Mouse (Mus musculus) kidney, adult 11 months (tissue): ENCODE data around the gene Gas6.

Experiments
- DNase-seq: peaks from one replicate; pipeline ENCODE4 v3.0.0; 2022

Gene Gas6

DNA sequence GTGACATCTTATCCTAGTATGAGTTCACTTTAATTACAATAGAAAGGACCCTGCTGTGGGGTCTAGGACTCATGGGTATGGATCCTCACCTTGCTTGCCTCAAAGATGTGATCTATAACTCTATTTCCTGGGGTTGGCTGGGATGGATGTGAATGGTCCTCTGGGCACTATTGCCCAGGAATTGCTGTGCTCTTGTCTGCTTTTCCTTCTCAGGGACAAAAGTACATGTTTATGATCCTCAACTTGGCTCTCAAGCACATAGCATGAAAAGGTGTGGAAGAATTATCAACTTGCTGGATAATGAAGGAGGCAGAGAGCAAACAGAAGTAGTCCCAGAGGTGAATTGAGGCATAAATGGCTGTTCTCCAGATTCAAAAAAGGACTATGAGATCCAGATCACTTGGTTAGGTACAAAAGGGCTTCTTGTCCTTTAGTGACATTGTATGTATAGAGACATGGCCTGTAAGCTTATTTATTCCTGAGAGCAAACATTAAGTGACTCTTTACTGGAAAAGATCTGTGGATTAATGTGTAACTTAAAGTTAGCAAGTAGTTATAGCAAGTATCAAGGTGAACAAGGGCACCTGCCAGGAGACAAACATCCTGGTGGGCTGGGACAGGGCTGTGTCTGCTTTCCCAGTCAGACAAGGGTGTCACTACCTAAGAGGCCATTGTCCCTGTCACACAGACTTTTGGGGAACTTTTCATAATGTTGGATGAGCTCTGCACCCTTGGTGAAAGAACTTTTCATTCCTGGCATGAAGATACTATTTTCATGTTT is 10.8 kb upstream of the Gas6 start:
- peak; percentile 66 for DNase-seq

GRCm38 (mm10) chr8:13503936-13504606 is 9.8 kb upstream of the Gas6 start:
- no peak for DNase-seq

DNA sequence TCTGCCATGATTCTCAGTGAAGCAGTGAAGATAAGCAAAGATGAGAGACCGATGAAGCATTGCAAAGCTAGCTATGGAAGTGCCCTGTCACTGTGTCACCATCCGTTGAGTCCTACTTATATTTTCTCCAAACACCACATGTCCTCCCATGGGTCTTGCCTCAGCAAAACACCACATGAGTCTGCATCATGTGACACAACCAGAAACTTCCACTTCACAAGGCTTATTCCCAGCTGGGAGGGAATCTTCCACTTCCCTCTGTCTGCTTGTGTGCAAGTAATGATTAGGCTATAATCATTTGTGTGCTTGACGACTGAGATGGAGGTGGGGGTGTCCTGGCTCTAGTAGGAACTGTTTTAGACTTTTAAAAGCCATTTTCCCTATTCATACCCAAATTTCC is 6.9 kb upstream of the Gas6 start:
- DNase-seq = no peak

- DNase-seq = peak; percentile 76
Measured at GRCm38 (mm10) chr8:13493011-13493410, 1.3 kb downstream of the Gas6 start.

DNA sequence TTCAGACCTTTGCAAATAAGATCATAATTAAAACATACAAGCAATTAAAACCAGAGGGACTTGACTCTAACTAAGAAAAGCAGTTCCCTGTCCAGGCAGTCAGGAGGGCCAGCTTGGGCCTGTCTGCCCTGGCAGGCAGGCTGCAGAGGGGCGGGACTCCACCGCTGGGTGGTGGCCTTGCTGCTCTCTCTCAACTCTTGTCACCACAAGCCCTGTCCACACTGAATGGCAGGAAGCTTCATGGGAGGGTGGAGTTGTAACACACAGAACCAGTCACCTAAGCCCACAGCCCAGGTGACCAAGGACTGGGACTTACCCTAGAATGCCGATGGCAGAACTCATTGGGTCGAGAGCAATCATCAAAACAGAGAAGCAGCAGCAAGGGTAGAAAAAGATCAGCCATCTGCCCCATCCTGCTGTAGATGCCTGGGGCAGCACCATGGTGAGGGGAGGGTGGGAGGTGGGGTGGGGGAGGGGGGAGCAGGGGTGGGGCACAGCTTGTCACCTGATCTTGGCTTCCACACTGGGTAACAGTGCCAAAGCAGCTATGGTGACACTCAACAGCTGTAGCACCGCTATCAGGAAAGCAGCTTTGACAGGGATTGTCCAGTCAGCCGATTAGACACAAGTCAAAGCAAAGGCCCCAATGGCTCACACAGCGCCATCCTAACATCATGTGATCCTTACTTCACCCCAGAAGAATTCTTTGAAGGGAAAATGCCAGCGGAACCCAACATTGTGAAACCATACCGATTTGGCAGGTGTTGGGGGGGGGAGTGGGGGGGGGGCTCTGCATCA is 1.9 kb downstream of the Gas6 start:
- peak; percentile 85 for DNase-seq

GRCm38 (mm10) chr8:13491491-13492010 is 2.7 kb downstream of the Gas6 start:
- DNase-seq = no peak

DNA sequence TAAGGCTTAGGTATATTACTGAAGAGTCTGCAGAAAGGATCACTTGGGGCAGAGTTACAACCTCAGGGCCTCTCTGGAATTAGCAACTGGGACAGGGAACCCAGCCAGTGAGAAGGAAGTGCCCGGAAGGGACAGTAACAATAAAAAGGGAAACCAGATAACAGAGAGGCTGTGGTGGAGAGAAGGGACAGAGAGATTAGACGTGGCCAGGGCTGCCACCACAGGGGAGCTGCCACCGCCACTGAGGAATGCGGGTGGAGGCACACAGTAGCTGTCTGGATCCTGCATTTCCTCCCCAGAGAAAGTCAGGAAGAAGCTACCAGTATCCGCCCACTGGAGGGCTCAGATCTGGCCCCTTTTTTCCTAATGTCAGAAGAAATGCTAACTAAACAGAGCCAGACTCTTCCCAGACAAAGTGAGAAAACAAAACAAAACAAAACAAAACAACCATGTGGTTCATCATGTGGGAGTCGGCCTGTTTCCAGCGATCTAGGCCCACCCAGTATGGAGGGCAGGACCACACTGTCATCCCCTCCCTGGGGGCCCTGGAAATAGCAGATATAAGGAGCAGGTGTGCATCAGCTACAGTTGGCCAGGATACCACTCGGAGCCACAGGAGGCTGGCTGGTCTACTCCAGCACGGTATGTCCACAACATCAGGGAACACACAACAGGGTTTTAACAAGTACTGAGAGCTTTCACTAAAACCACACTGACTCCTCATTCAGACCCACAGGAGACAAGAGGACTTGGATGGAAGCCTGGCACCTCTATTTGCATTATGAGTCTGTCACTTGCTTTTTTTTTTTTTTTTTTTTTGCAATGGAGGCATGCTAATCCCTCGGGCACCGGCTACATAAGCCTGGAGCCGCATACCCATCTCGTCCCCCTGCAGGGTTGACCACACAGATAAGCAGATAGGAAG is 4.0 kb downstream of the Gas6 start:
- DNase-seq = peak; percentile 57

- DNase-seq = no peak
Measured at GRCm38 (mm10) chr8:13489351-13489750, 4.9 kb downstream of the Gas6 start.

DNA sequence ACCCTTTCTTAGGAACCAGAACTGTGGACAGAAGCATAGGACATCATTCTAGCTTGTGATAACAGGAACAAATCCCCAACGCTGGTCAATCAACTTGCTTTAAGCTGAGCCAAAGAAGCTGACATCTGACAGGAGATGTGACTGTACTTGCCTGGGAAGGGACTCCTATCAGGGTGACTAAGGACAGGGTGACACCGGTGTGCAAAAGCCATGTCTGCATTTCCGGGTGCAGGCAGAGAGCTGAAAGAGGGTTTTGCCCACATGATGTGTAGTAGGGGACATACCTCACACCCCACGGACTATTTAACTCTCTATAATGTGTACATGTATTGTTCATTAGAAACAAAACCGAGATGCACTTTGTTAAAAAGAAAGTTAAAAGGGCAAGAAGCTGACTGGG is 11.1 kb downstream of the Gas6 start:
- no peak for DNase-seq

GRCm38 (mm10) chr8:13482101-13482801 is 12.0 kb downstream of the Gas6 start:
- DNase-seq = peak; percentile 90

DNA sequence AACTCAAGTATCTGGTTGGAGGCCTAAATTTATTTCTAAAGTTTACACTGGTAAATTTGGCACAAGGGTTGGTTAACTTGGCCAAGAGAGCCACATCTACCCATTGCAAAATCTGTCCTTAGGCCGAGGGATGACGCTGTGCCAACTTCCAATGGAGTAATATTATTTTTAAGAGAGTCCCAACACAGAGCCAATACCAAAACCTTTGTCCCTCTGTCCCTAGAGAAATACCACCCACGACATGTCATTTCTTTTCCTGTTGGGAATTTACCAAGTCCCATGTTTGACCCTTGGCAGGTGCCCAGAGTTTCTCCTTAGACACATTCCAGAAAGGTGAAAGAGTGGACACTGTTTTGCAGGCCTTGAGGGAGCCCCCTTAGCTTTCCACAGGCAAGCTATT is 12.7 kb downstream of the Gas6 start:
- DNase-seq = peak; percentile 77

- DNase-seq = no peak
Measured at GRCm38 (mm10) chr8:13481089-13481554, 13.2 kb downstream of the Gas6 start.

DNA sequence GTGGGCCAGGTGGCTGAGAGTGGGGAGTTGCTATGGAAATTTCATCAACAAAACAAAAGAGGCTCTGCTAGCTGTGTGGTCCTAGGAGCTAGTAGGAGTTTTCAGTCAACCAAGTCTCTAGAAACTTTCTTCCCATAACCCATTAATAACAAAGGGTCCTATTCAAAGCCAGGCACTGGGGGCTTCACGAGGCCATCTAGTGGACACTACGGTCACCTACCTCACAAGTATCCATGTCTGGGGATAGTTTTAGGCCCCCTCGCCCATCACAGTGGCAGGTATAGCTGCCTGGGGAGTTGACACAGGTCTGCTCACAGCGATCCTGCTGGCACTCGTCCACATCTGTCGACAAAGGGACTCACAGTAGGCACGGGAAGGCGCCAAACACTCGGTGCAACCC is 18.4 kb downstream of the Gas6 start:
- DNase-seq = no peak

- peak; percentile 42 for DNase-seq
Measured at GRCm38 (mm10) chr8:13472284-13472683, 22.0 kb downstream of the Gas6 start.

GRCm38 (mm10) chr8:13471484-13471883 is 22.8 kb downstream of the Gas6 start:
- no peak for DNase-seq

GRCm38 (mm10) chr8:13468737-13469136 is 25.6 kb downstream of the Gas6 start:
- no peak for DNase-seq

DNA sequence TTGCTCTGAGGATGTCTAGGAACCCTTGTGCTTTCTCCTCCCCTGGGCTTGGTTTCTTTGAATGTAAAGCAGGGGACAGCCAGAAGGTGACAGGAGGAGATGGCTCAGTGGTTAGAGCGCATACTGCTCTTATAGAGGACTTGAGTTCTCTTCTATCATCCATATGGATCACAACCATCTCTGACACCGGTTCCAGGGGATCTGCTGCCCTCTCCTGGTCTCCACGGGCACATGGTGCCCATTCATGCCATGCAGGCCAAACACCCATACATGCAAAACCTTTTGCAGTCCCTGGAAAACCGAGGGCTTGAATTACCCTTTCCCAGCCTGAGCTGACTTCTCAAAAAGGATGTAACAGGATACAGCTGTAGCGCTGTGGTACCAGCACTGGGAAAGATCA is 27.3 kb downstream of the Gas6 start:
- DNase-seq = no peak

DNA sequence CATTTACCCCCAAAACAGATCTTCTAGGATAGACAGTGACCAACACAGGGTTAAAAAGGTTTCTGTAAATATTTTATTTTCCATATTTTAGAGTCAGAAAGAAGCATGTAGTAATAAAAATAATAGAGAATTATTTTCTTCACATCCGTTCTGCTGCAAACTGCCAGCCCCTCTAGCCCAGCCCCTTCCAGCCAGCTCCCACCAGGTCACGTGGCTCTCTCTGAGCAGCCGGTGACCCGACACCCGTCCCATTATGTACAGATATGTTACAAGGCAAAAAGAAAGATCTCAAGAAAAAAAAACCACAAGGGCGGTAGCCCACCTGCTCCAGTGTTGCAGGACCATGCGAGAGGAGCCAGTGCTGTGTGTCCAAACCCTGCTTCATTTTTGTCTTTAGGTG is 29.0 kb downstream of the Gas6 start:
- DNase-seq = no peak

DNA sequence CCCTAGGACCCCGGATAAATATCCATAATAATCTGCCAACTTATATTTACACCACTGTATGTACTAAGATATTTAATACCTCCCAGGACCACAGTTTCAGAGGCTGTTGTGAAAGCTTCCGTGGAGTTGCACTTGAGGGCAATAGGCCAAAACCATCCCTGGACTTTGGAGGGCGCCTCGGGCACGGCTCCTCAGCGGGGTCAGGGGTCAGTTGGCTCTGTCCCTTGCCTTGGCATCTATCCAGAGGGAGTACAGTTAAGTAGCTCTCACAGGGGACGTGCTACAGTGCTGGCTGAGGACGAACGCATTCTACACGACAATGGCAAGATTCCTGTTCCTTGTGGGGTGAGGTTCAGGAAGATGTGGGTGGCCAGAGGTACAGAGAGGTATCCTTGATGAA is 31.9 kb downstream of the Gas6 start:
- DNase-seq = peak; percentile 94

DNA sequence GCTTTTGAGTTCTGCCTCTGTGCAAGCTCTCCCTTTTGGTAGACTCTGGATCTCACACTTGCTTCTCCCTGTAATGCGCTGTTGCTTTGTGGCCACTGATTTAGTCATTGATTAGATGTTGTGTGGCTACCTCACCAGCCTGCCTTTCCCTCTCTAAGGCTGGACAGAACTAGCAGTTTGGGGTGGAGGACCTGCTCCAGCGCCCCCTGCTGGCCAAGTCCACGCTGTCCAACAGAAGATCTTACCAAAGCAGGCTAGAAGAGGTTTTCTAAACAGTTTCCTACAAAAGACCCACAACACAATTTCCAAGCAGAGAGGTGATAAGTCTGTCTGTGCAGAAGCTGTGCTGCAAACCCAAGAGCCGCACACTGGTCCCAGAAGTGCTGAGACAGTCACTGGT is 32.4 kb downstream of the Gas6 start:
- peak; percentile 68 for DNase-seq

- DNase-seq = peak; percentile 50
Measured at GRCm38 (mm10) chr8:13461085-13461765, 33.1 kb downstream of the Gas6 start.
